In genomic region chr17:27001889-27002288, GRCm38 (mm10) we compare ENCODE assay signal across 9 mouse cellular contexts. TPM values are rescaled to one million over a fixed set of nuclear protein-coding genes. Genes with fewer than 3 reads are reported as not detected.
A peak's percentile ranks its signal among the peaks of the same experiment; 100 is the strongest.
DNase-seq lines count a peak whose midpoint lies in the region; ATAC-seq and TF ChIP-seq lines count a peak whose summit lies in the region.
"Had no signal": no experiment of that assay in that cellular context is flagged by ENCODE, and none has a peak within 500 bp of the region (broad histone marks: within the 10 kb centered on the region; RNA-seq: fewer than 3 reads in every experiment).

No protein-coding gene starts in this region.

- TF ChIP-seq POLR2A in heart, adult 2 months (IDR thresholded peaks at IDR 0.05; ENCODE audit: insufficient read depth, low read depth, low read length), result no peak
- no peak for TF ChIP-seq POLR2A in thymus, adult 2 months (IDR thresholded peaks at IDR 0.05; ENCODE audit: control insufficient read depth, extremely low read depth, insufficient read depth, low read length, poor library complexity)

- H3K36me3 ChIP-seq in heart, adult 2 months (ENCODE audit: control insufficient read depth, insufficient read depth, low read length), result no peaks in the 10 kb centered on the region
- no peaks in the 10 kb centered on the region for H3K36me3 ChIP-seq in thymus, adult 2 months (ENCODE audit: control insufficient read depth, insufficient read depth, low read length)
- no peaks in the 10 kb centered on the region for H3K36me3 ChIP-seq in liver, embryonic 14.5 days (replicated peaks; ENCODE audit: control insufficient read depth, insufficient read depth, low read depth)

- no peaks in the 10 kb centered on the region for H3K4me1 ChIP-seq in heart, adult 2 months (ENCODE audit: control insufficient read depth, insufficient read depth, low read length)
- H3K4me1 ChIP-seq in thymus, adult 2 months (replicated peaks; ENCODE audit: control insufficient read depth, insufficient read depth, low read length), result peaks cover 21% of the 10 kb centered on the region
- no peaks in the 10 kb centered on the region for H3K4me1 ChIP-seq in liver, embryonic 14.5 days (replicated peaks; ENCODE audit: control insufficient read depth in 2 of 2, insufficient read depth in 2 of 2, low read length in 1 of 2)

- DNase-seq in heart, adult 2 months, result no peak
- DNase-seq in heart, adult 8-10 months (ENCODE audit: low spot score), result no peak
- peak; percentile 48 for DNase-seq in thymus, adult 2 months
- no peak for DNase-seq in thymus, adult 18-20 months
- peak in 1 of 3 experiments; percentile 30 for DNase-seq in liver, embryonic 14.5 days (ENCODE audit: low read depth in 3 of 3, low spot score in 3 of 3)
- no peak for DNase-seq in frontal cortex, postnatal 10 days (ENCODE audit: low spot score in 2 of 2)
- no peak for DNase-seq in cerebellum, adult 11 months

- H3K4me2 ChIP-seq in liver, embryonic 14.5 days (ENCODE audit: low read depth), result no peak overlapping the region

- H3K27me3 ChIP-seq in heart, adult 2 months (ENCODE audit: control insufficient read depth, insufficient read depth, low read length), result no peaks in the 10 kb centered on the region
- H3K27me3 ChIP-seq in thymus, adult 2 months (ENCODE audit: control insufficient read depth, insufficient read depth, low read length), result no peaks in the 10 kb centered on the region
- H3K27me3 ChIP-seq in liver, embryonic 14.5 days (ENCODE audit: control insufficient read depth, insufficient read depth, low read length), result no peaks in the 10 kb centered on the region

- WGBS in heart, adult 2 months, result 42% methylated on average over 6 of the region's 6 CpGs
- 69% methylated on average over 6 of the region's 6 CpGs for WGBS in thymus, adult 2 months
- WGBS in liver, embryonic 14.5 days (ENCODE audit: insufficient replicate concordance), result 34% methylated on average over 6 of the region's 6 CpGs

- no peak overlapping the region for H3K27ac ChIP-seq in heart, adult 2 months
- H3K27ac ChIP-seq in thymus, adult 2 months (ENCODE audit: control insufficient read depth, insufficient read depth, low read length), result no peak overlapping the region
- no peak overlapping the region for H3K27ac ChIP-seq in liver, embryonic 14.5 days

- no peak overlapping the region for H3K9ac ChIP-seq in heart, adult 2 months (ENCODE audit: low read depth, low read length)
- no peak overlapping the region; the same call in 1 of the 2 replicates for H3K9ac ChIP-seq in liver, embryonic 14.5 days (replicated peaks)

- ATAC-seq in liver, embryonic 14.5 days (ENCODE audit: insufficient read depth), result no peak
- ATAC-seq in activated CD4-positive, CD25-positive, alpha-beta regulatory T cell, adult 4 months, result no peak

- intact Hi-C loops in heart, adult 2 months (cut with DNase I), result no loop called here

- no peak for TF ChIP-seq EP300 in heart, adult 2 months (IDR thresholded peaks at IDR 0.05; ENCODE audit: insufficient read depth, low read depth, low read length)
- no peak for TF ChIP-seq EP300 in liver, embryonic 14.5 days (IDR thresholded peaks at IDR 0.05; ENCODE audit: low read depth)

- TF ChIP-seq CTCF in heart, adult 2 months (IDR thresholded peaks at IDR 0.05), result peak; percentile 71
- TF ChIP-seq CTCF in thymus, adult 2 months (IDR thresholded peaks at IDR 0.05; ENCODE audit: borderline replicate concordance, control insufficient read depth, extremely low read depth, insufficient read depth, low read length, poor library complexity), result peak; percentile 30; the same call in 1 of the 2 replicates
- peak; percentile 83 for TF ChIP-seq CTCF in liver, embryonic 14.5 days (IDR thresholded peaks at IDR 0.05; ENCODE audit: low read depth)

- H3K4me3 ChIP-seq in heart, adult 2 months, result no peak overlapping the region
- no peak overlapping the region for H3K4me3 ChIP-seq in thymus, adult 2 months (ENCODE audit: control insufficient read depth, insufficient read depth, low read length)
- H3K4me3 ChIP-seq in liver, embryonic 14.5 days (ENCODE audit: insufficient read depth in 1 of 2, low read depth in 2 of 2, low read length in 2 of 2), result no peak overlapping the region
- H3K4me3 ChIP-seq: megakaryocyte, embryonic 14.5 days had no signal

- H3K9me3 ChIP-seq in liver, embryonic 14.5 days (ENCODE audit: control insufficient read depth, low read length), result no peaks in the 10 kb centered on the region

- H3K79me2 ChIP-seq in heart, adult 2 months (replicated peaks; ENCODE audit: control insufficient read depth, insufficient read depth, low read length), result no peaks in the 10 kb centered on the region

RNA-seq across cellular contexts. Expression of gene Bak1, which starts 26.9 kb away (rescaled TPM):
- total RNA-seq in heart, adult 2 months (2021), result 10 to 100 TPM; 15.0 to 16.9 TPM
- polyA plus RNA-seq in heart, adult 2 months (2012; rRNA removed), result 35.0 and 35.9 TPM in 2 replicates
- 10 to 100 TPM; 11.0 to 15.9 (median 13.7) TPM for total RNA-seq in heart, adult 8-10 months (2022)
- polyA plus RNA-seq in thymus, adult 2 months (2012; rRNA removed), result 118 and 131 TPM in 2 replicates
- 16.1 and 17.3 TPM in 2 replicates for polyA plus RNA-seq in liver, embryonic 14.5 days (2012; rRNA removed)
- polyA plus RNA-seq in liver, embryonic 14.5 days (2014; fragmentation: Nextera tagmentation; extraction: Ambion mirVana), result 5.4 and 5.8 TPM in 2 replicates
- 10 to 100 TPM in 1 of 2 experiments, 1 to 10 TPM in 1; 9.8 to 17.6 TPM for polyA plus RNA-seq in activated CD4-positive, CD25-positive, alpha-beta regulatory T cell, adult 4 months (2017; shearing (Covaris generic))

RNA-seq across cellular contexts. Expression of gene Zbtb9, which starts 28.9 kb away (rescaled TPM):
- total RNA-seq in heart, adult 2 months (2021), result 1 to 10 TPM; 1.5 to 3.5 TPM
- 2.4 and 2.8 TPM in 2 replicates for polyA plus RNA-seq in heart, adult 2 months (2012; rRNA removed)
- 1 to 10 TPM in 3 of 4 experiments, not detected in 1; 1.5 to 3.4 (median 2.2) TPM for total RNA-seq in heart, adult 8-10 months (2022)
- polyA plus RNA-seq in thymus, adult 2 months (2012; rRNA removed), result 54.6 and 60.7 TPM in 2 replicates
- polyA plus RNA-seq in liver, embryonic 14.5 days (2012; rRNA removed), result 3.1 and 4.0 TPM in 2 replicates
- polyA plus RNA-seq in liver, embryonic 14.5 days (2014; fragmentation: Nextera tagmentation; extraction: Ambion mirVana), result 2.6 and 3.4 TPM in 2 replicates
- 1 to 10 TPM; 8.6 to 9.8 TPM for polyA plus RNA-seq in activated CD4-positive, CD25-positive, alpha-beta regulatory T cell, adult 4 months (2017; shearing (Covaris generic))

RNA-seq across cellular contexts. Expression of gene Itpr3, which starts 55.2 kb away (rescaled TPM):
- total RNA-seq in heart, adult 2 months (2021), result 1 to 10 TPM; 4.6 to 6.2 TPM
- polyA plus RNA-seq in heart, adult 2 months (2012; rRNA removed), result 3.4 and 6.7 TPM in 2 replicates
- 1 to 10 TPM; 5.0 to 8.7 (median 6.8) TPM for total RNA-seq in heart, adult 8-10 months (2022)
- 42.0 and 54.2 TPM in 2 replicates for polyA plus RNA-seq in thymus, adult 2 months (2012; rRNA removed)
- 0.96 and 1.00 TPM in 2 replicates for polyA plus RNA-seq in liver, embryonic 14.5 days (2012; rRNA removed)
- 0.53 and 0.75 TPM in 2 replicates for polyA plus RNA-seq in liver, embryonic 14.5 days (2014; fragmentation: Nextera tagmentation; extraction: Ambion mirVana)
- 1 to 10 TPM; 5.8 to 6.4 TPM for polyA plus RNA-seq in activated CD4-positive, CD25-positive, alpha-beta regulatory T cell, adult 4 months (2017; shearing (Covaris generic))

Comparison
In these comparisons a context has a peak if more than half of its experiments do, and no peak if none do; other contexts are left out.
1. CTCF ChIP-seq: peak in every context shown above with its lines; median percentile 83 in liver, embryonic 14.5 days; 71 in heart, adult 2 months; 30 in thymus, adult 2 months.